Mouse (Mus musculus): ENCODE measurements around the gene Clcf1. TPM values are rescaled to one million over a fixed set of nuclear protein-coding genes. Genes with fewer than 3 reads are reported as not detected.

Gene Clcf1
- polyA plus RNA-seq, 1 experiment from 2014 or later: 0.73 TPM

- H3K4me3 ChIP-seq: no peak overlapping the region
- H3K4me1 ChIP-seq: peaks cover 47% of the 10 kb centered on the region
- H3K27me3 ChIP-seq (replicated peaks): peaks cover 94% of the 10 kb centered on the region
- 28% methylated on average over 4 of the region's 4 CpGs for WGBS (ENCODE audit: insufficient replicate concordance)
- H3K36me3 ChIP-seq: no peaks in the 10 kb centered on the region
- H3K9me3 ChIP-seq (replicated peaks): no peaks in the 10 kb centered on the region
- ATAC-seq: no peak
- H3K27ac ChIP-seq: no peak overlapping the region
- H3K9ac ChIP-seq: no peak overlapping the region
- H3K4me2 ChIP-seq: no peak overlapping the region
Observed at GRCm38 (mm10) chr19:4211891-4212588, 2.0 kb upstream of the Clcf1 start.

GRCm38 (mm10) chr19:4213524-4213974, 489 bp upstream of the Clcf1 start:
- H3K27ac ChIP-seq: no peak overlapping the region
- ATAC-seq: no peak
- peak overlapping the region; percentile 57 for H3K4me3 ChIP-seq
- no peaks in the 10 kb centered on the region for H3K36me3 ChIP-seq
- H3K9ac ChIP-seq: no peak overlapping the region
- no peaks in the 10 kb centered on the region for H3K9me3 ChIP-seq (replicated peaks)
- WGBS (ENCODE audit: insufficient replicate concordance): 6% methylated on average over 9 of the region's 9 CpGs
- peaks cover 99% of the 10 kb centered on the region for H3K27me3 ChIP-seq (replicated peaks)
- H3K4me1 ChIP-seq: peaks cover 45% of the 10 kb centered on the region
- peak overlapping the region; percentile 77 for H3K4me2 ChIP-seq

- Histone ChIP-seq H3K27me3 (replicated peaks) (peaks cover 98% of the 10 kb centered on the region), H3K27ac (peak overlapping the region; percentile 57), H3K4me2 (peak overlapping the region; percentile 77), H3K36me3 (no peaks in the 10 kb centered on the region), H3K9ac (peak overlapping the region; percentile 67), H3K9me3 (replicated peaks) (no peaks in the 10 kb centered on the region), H3K4me3 (peak overlapping the region; percentile 57), H3K4me1 (peaks cover 51% of the 10 kb centered on the region)
- ATAC-seq: peak; percentile 23; the same call in 1 of the 2 replicates
- WGBS (ENCODE audit: insufficient replicate concordance): under 1% methylated on average over 58 of the region's 81 CpGs
Observed at GRCm38 (mm10) chr19:4214771-4215450, 873 bp downstream of the Clcf1 start.

- Histone ChIP-seq H3K9ac (peak overlapping the region; percentile 67; the same call in 1 of the 2 replicates), H3K9me3 (replicated peaks) (no peaks in the 10 kb centered on the region), H3K4me1 (peaks cover 57% of the 10 kb centered on the region), H3K27me3 (replicated peaks) (peaks cover 98% of the 10 kb centered on the region), H3K27ac (peak overlapping the region; percentile 57; the same call in 1 of the 2 replicates), H3K4me2 (peak overlapping the region; percentile 77), H3K4me3 (peak overlapping the region; percentile 57), H3K36me3 (no peaks in the 10 kb centered on the region)
- whole genome bisulfite sequencing (ENCODE audit: insufficient replicate concordance): 3% methylated on average over 14 of the region's 21 CpGs
- ATAC-seq: no peak
Observed at GRCm38 (mm10) chr19:4215451-4215840, 1.4 kb downstream of the Clcf1 start.

- Histone ChIP-seq H3K9ac (no peak overlapping the region), H3K36me3 (no peaks in the 10 kb centered on the region), H3K27me3 (replicated peaks) (peaks cover 98% of the 10 kb centered on the region), H3K4me1 (peaks cover 64% of the 10 kb centered on the region), H3K27ac (no peak overlapping the region), H3K4me3 (no peak overlapping the region), H3K4me2 (no peak overlapping the region; the same call in 1 of the 2 replicates), H3K9me3 (replicated peaks) (no peaks in the 10 kb centered on the region)
- ATAC-seq: no peak
- 9% methylated on average over 14 of the region's 14 CpGs for WGBS (ENCODE audit: insufficient replicate concordance)
Observed at GRCm38 (mm10) chr19:4216041-4216685, 2.1 kb downstream of the Clcf1 start.

- Histone ChIP-seq H3K4me3 (no peak overlapping the region), H3K27me3 (replicated peaks) (peaks cover 98% of the 10 kb centered on the region), H3K4me2 (no peak overlapping the region), H3K4me1 (peaks cover 74% of the 10 kb centered on the region), H3K27ac (no peak overlapping the region), H3K9me3 (replicated peaks) (no peaks in the 10 kb centered on the region), H3K36me3 (no peaks in the 10 kb centered on the region), H3K9ac (no peak overlapping the region)
- 38% methylated on average over 5 of the region's 5 CpGs for WGBS (ENCODE audit: insufficient replicate concordance)
- 0 out of 2 replicates have a peak, but pooled peaks have one; percentile 9 for ATAC-seq
Observed at GRCm38 (mm10) chr19:4217140-4217539, 3.1 kb downstream of the Clcf1 start.

- H3K4me1 ChIP-seq: peaks cover 78% of the 10 kb centered on the region
Observed at GRCm38 (mm10) chr19:4217855-4218254, 3.8 kb downstream of the Clcf1 start.

GRCm38 (mm10) chr19:4218293-4218692, 4.3 kb downstream of the Clcf1 start:
- H3K4me1 ChIP-seq: peaks cover 79% of the 10 kb centered on the region
- no peak for ATAC-seq
- H3K36me3 ChIP-seq: no peaks in the 10 kb centered on the region
- H3K9ac ChIP-seq: no peak overlapping the region
- 81% methylated on average over 11 of the region's 11 CpGs for WGBS (ENCODE audit: insufficient replicate concordance)
- no peaks in the 10 kb centered on the region for H3K9me3 ChIP-seq (replicated peaks)
- no peak overlapping the region for H3K4me2 ChIP-seq
- no peak overlapping the region for H3K4me3 ChIP-seq
- H3K27ac ChIP-seq: no peak overlapping the region
- H3K27me3 ChIP-seq (replicated peaks): peaks cover 97% of the 10 kb centered on the region

More at GRCm38 (mm10) chr19:4217855-4218254, 3.8 kb downstream of the Clcf1 start:
- peaks cover 98% of the 10 kb centered on the region for H3K27me3 ChIP-seq (replicated peaks)
- H3K4me2 ChIP-seq: no peak overlapping the region
- H3K4me3 ChIP-seq: no peak overlapping the region
- no peak for ATAC-seq
- no peak overlapping the region for H3K27ac ChIP-seq
- 54% methylated on average over 3 of the region's 3 CpGs for WGBS (ENCODE audit: insufficient replicate concordance)
- no peak overlapping the region for H3K9ac ChIP-seq
- no peaks in the 10 kb centered on the region for H3K9me3 ChIP-seq (replicated peaks)
- H3K36me3 ChIP-seq: no peaks in the 10 kb centered on the region

GRCm38 (mm10) chr19:4218784-4219183, 4.7 kb downstream of the Clcf1 start:
- H3K36me3 ChIP-seq: no peaks in the 10 kb centered on the region
- peaks cover 97% of the 10 kb centered on the region for H3K27me3 ChIP-seq (replicated peaks)
- H3K9ac ChIP-seq: no peak overlapping the region
- H3K9me3 ChIP-seq (replicated peaks): no peaks in the 10 kb centered on the region
- no peak overlapping the region for H3K27ac ChIP-seq
- no peak overlapping the region for H3K4me3 ChIP-seq
- 12% methylated on average over 1 of the region's 1 CpGs for WGBS (ENCODE audit: insufficient replicate concordance)
- no peak overlapping the region for H3K4me2 ChIP-seq
- ATAC-seq: no peak
- H3K4me1 ChIP-seq: peaks cover 79% of the 10 kb centered on the region

GRCm38 (mm10) chr19:4219943-4220342, 5.9 kb downstream of the Clcf1 start:
- no peaks in the 10 kb centered on the region for H3K9me3 ChIP-seq (replicated peaks)
- H3K4me2 ChIP-seq: no peak overlapping the region
- H3K27me3 ChIP-seq (replicated peaks): peaks cover 90% of the 10 kb centered on the region
- ATAC-seq: no peak
- H3K4me3 ChIP-seq: no peak overlapping the region
- 78% methylated on average over 6 of the region's 6 CpGs for WGBS (ENCODE audit: insufficient replicate concordance)
- no peak overlapping the region for H3K9ac ChIP-seq
- peaks cover 67% of the 10 kb centered on the region for H3K4me1 ChIP-seq
- H3K27ac ChIP-seq: no peak overlapping the region
- H3K36me3 ChIP-seq: no peaks in the 10 kb centered on the region

- 40% methylated on average over 4 of the region's 4 CpGs for WGBS (ENCODE audit: insufficient replicate concordance)
- H3K9me3 ChIP-seq (replicated peaks): no peaks in the 10 kb centered on the region
- no peak overlapping the region for H3K27ac ChIP-seq
- H3K4me2 ChIP-seq: peak overlapping the region; percentile 5; the same call in 1 of the 2 replicates
- H3K4me1 ChIP-seq: peaks cover 63% of the 10 kb centered on the region
- no peak overlapping the region for H3K4me3 ChIP-seq
- peak; percentile 49; the same call in 1 of the 2 replicates for ATAC-seq
- H3K9ac ChIP-seq: peak overlapping the region; percentile 18; the same call in 1 of the 2 replicates
- H3K36me3 ChIP-seq: no peaks in the 10 kb centered on the region
- H3K27me3 ChIP-seq (replicated peaks): peaks cover 88% of the 10 kb centered on the region
Observed at GRCm38 (mm10) chr19:4220416-4220815, 6.4 kb downstream of the Clcf1 start.
